Mouse (Mus musculus): ENCODE data around the gene Shank2. TPM values are rescaled to one million over a fixed set of nuclear protein-coding genes. Genes with fewer than 3 reads are reported as not detected.

The Shank2 gene
- total and polyA plus RNA-seq, 3 experiments: not detected

DNA sequence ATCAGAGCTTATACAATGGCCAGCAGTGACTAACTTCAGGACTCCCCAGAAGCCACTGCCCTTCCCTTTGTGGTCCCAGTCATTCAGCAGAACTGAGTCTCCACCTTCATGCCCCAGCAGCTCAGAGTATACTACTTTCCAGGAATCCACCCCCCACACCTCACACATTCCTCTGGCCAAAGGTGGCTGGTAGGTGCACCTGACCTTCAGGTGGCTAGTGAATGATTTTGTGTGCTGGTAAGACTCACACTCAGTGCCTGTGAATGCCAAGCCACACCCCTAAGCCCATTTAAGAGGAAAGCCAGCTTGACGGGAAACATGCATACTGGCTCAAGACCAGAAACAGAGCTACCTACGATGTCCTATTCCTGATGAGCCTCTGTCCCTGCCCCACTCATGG is 431.2 kb downstream of the Shank2 start:
- no peaks in the 10 kb centered on the region for H3K79me2 ChIP-seq (ENCODE audit: control insufficient read depth, insufficient read depth, low read length, poor library complexity)
- H3K9ac ChIP-seq (ENCODE audit: control insufficient read depth, low read depth, low read length, poor library complexity, severe bottlenecking): no peak overlapping the region
- no peak overlapping the region for H3K4me3 ChIP-seq (ENCODE audit: control insufficient read depth in 1 of 2, insufficient read depth in 1 of 2, low read depth in 2 of 2, low read length in 2 of 2)
- H3K36me3 ChIP-seq (ENCODE audit: control insufficient read depth in 1 of 2, insufficient read depth in 2 of 2, low read length in 2 of 2): no peaks in the 10 kb centered on the region; a peak in 1 of 4 replicates
- no peak overlapping the region for H3K27ac ChIP-seq (ENCODE audit: control insufficient read depth, low read depth, low read length)
- H3K9me3 ChIP-seq (replicated peaks; ENCODE audit: insufficient read depth, low read length): no peaks in the 10 kb centered on the region
- no peaks in the 10 kb centered on the region for H3K4me1 ChIP-seq (ENCODE audit: control insufficient read depth in 1 of 2, insufficient read depth in 2 of 2, low read length in 2 of 2)
- DNase-seq (ENCODE audit: low read depth, low spot score): no peak
- no peaks in the 10 kb centered on the region for H3K27me3 ChIP-seq (ENCODE audit: control insufficient read depth in 1 of 2, insufficient read depth in 2 of 2, low read length in 2 of 2)
- TF ChIP-seq POLR2A (IDR thresholded peaks at IDR 0.05; ENCODE audit: control insufficient read depth in 1 of 2, insufficient read depth in 1 of 2, low read depth in 1 of 2, low read length in 2 of 2, poor library complexity in 1 of 2): no peak
- no peak for TF ChIP-seq MXI1 (IDR thresholded peaks at IDR 0.05; ENCODE audit: low read depth, low read length)
- no peak for TF ChIP-seq BHLHE40 (IDR thresholded peaks at IDR 0.05; ENCODE audit: borderline replicate concordance, low read depth, low read length)
- no peak for TF ChIP-seq KAT2A (conservative IDR thresholded peaks at IDR 0.05; ENCODE audit: low read depth, low read length)
- TF ChIP-seq HCFC1 (IDR thresholded peaks at IDR 0.05; ENCODE audit: low read depth, low read length): no peak

DNA sequence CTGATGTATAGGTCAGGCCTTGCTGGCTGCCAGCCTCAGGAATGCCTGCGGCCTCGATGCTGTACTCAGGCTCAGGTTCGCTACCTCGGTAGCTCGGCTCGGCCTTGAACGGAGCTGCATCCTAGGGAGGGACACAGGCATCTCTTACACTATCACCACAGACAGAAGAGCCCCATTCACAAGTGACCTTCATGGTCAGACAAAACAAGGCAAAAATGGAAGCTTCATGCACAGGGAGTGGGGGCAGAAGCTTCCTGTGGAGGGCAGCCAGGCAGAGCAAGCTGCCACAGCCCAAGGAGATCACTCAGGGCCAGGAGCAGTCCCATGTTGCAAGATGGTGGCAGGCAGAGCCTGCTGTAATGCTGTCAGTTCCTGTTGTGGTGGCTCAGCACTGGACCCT is 437.1 kb downstream of the Shank2 start:
- H3K4me3 ChIP-seq (ENCODE audit: control insufficient read depth in 1 of 2, insufficient read depth in 1 of 2, low read depth in 2 of 2, low read length in 2 of 2): no peak overlapping the region
- H3K27ac ChIP-seq (ENCODE audit: control insufficient read depth, low read depth, low read length): no peak overlapping the region
- no peaks in the 10 kb centered on the region for H3K9me3 ChIP-seq (replicated peaks; ENCODE audit: insufficient read depth, low read length)
- DNase-seq (ENCODE audit: low read depth, low spot score): no peak
- H3K9ac ChIP-seq (ENCODE audit: control insufficient read depth, low read depth, low read length, poor library complexity, severe bottlenecking): no peak overlapping the region
- no peak for TF ChIP-seq ETS1 (IDR thresholded peaks at IDR 0.05; ENCODE audit: low read depth, low read length)
- TF ChIP-seq EP300 (IDR thresholded peaks at IDR 0.05; ENCODE audit: low read depth in 1 of 2, low read length in 2 of 2): no peak
- no peak for TF ChIP-seq USF2 (IDR thresholded peaks at IDR 0.05; ENCODE audit: borderline replicate concordance in 1 of 2, insufficient read depth in 1 of 2, low read depth in 1 of 2, low read length in 2 of 2)
- TF ChIP-seq JUND (IDR thresholded peaks at IDR 0.05; ENCODE audit: low read depth, low read length): no peak
- TF ChIP-seq HCFC1 (IDR thresholded peaks at IDR 0.05; ENCODE audit: low read depth, low read length): no peak
- H3K36me3 ChIP-seq (ENCODE audit: control insufficient read depth in 1 of 2, insufficient read depth in 2 of 2, low read length in 2 of 2): no peaks in the 10 kb centered on the region; a peak in 1 of 4 replicates
- no peaks in the 10 kb centered on the region for H3K79me2 ChIP-seq (ENCODE audit: control insufficient read depth, insufficient read depth, low read length, poor library complexity)
- no peaks in the 10 kb centered on the region for H3K27me3 ChIP-seq (ENCODE audit: control insufficient read depth in 1 of 2, insufficient read depth in 2 of 2, low read length in 2 of 2)
- no peaks in the 10 kb centered on the region for H3K4me1 ChIP-seq (ENCODE audit: control insufficient read depth in 1 of 2, insufficient read depth in 2 of 2, low read length in 2 of 2)

DNA sequence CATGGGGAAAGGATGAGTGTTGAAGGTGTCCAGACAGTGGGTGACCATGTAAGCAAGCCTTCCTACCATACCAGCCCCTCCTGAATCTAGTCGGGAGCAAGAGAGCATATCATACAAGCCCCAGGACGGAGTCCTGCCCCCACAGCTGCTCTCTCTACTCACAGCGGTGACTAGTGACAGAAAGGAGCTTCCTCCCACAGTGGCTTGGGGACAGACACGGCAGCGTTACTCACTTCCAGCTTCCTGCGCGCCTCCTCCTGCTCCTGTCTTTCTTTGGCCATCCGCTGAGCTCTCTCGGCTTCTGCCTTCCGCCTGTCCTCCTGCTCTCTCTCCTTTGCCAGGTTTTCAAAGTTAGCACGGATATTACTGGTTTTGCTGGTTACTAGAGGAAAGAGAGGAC is 439.7 kb downstream of the Shank2 start:
- H3K4me1 ChIP-seq (ENCODE audit: control insufficient read depth in 1 of 2, insufficient read depth in 2 of 2, low read length in 2 of 2): no peaks in the 10 kb centered on the region
- H3K4me3 ChIP-seq (ENCODE audit: control insufficient read depth in 1 of 2, insufficient read depth in 1 of 2, low read depth in 2 of 2, low read length in 2 of 2): no peak overlapping the region
- peaks cover 0 to under 1% of the 10 kb centered on the region in 2 experiments; a peak in 1 of 4 replicates for H3K36me3 ChIP-seq (ENCODE audit: control insufficient read depth in 1 of 2, insufficient read depth in 2 of 2, low read length in 2 of 2)
- no peaks in the 10 kb centered on the region for H3K9me3 ChIP-seq (replicated peaks; ENCODE audit: insufficient read depth, low read length)
- no peak for DNase-seq (ENCODE audit: low read depth, low spot score)
- H3K27ac ChIP-seq (ENCODE audit: control insufficient read depth, low read depth, low read length): no peak overlapping the region
- no peaks in the 10 kb centered on the region for H3K27me3 ChIP-seq (ENCODE audit: control insufficient read depth in 1 of 2, insufficient read depth in 2 of 2, low read length in 2 of 2)
- TF ChIP-seq BHLHE40 (IDR thresholded peaks at IDR 0.05; ENCODE audit: borderline replicate concordance, low read depth, low read length) (no peak), E2F4 (IDR thresholded peaks at IDR 0.05; ENCODE audit: borderline replicate concordance, low read depth, low read length) (no peak), CHD2 (IDR thresholded peaks at IDR 0.05; ENCODE audit: low read length) (no peak), USF2 (IDR thresholded peaks at IDR 0.05; ENCODE audit: borderline replicate concordance in 1 of 2, insufficient read depth in 1 of 2, low read depth in 1 of 2, low read length in 2 of 2) (no peak), HCFC1 (IDR thresholded peaks at IDR 0.05; ENCODE audit: low read depth, low read length) (no peak), MAZ (IDR thresholded peaks at IDR 0.05; ENCODE audit: low read depth, low read length) (no peak), TBP (IDR thresholded peaks at IDR 0.05; ENCODE audit: low read depth, low read length) (no peak), EP300 (IDR thresholded peaks at IDR 0.05; ENCODE audit: low read depth in 1 of 2, low read length in 2 of 2) (no peak), ELF1 (IDR thresholded peaks at IDR 0.05; ENCODE audit: low read depth, low read length) (no peak), CTCF (IDR thresholded peaks at IDR 0.05 in 2 of 3, conservative IDR thresholded peaks at IDR 0.05 in 1 of 3; ENCODE audit: control insufficient read depth in 1 of 3, insufficient read depth in 1 of 3, low read depth in 2 of 3, low read length in 3 of 3, poor library complexity in 1 of 3, severe bottlenecking in 1 of 3) (no peak), POLR2AphosphoS2 (IDR thresholded peaks at IDR 0.05; ENCODE audit: low read length) (no peak), UBTF (IDR thresholded peaks at IDR 0.05; ENCODE audit: borderline replicate concordance, insufficient read depth, low read depth, low read length) (no peak), JUND (IDR thresholded peaks at IDR 0.05; ENCODE audit: low read depth, low read length) (no peak), TCF12 (IDR thresholded peaks at IDR 0.05; ENCODE audit: low read depth, low read length) (no peak), ZC3H11A (IDR thresholded peaks at IDR 0.05; ENCODE audit: low read depth, low read length) (no peak), TAL1 (IDR thresholded peaks at IDR 0.05; ENCODE audit: low read length) (no peak)
- no peaks in the 10 kb centered on the region for H3K79me2 ChIP-seq (ENCODE audit: control insufficient read depth, insufficient read depth, low read length, poor library complexity)
- no peak overlapping the region for H3K9ac ChIP-seq (ENCODE audit: control insufficient read depth, low read depth, low read length, poor library complexity, severe bottlenecking)
